Mouse (Mus musculus): ENCODE data around the gene Llgl2.

Llgl2 gene

DNA sequence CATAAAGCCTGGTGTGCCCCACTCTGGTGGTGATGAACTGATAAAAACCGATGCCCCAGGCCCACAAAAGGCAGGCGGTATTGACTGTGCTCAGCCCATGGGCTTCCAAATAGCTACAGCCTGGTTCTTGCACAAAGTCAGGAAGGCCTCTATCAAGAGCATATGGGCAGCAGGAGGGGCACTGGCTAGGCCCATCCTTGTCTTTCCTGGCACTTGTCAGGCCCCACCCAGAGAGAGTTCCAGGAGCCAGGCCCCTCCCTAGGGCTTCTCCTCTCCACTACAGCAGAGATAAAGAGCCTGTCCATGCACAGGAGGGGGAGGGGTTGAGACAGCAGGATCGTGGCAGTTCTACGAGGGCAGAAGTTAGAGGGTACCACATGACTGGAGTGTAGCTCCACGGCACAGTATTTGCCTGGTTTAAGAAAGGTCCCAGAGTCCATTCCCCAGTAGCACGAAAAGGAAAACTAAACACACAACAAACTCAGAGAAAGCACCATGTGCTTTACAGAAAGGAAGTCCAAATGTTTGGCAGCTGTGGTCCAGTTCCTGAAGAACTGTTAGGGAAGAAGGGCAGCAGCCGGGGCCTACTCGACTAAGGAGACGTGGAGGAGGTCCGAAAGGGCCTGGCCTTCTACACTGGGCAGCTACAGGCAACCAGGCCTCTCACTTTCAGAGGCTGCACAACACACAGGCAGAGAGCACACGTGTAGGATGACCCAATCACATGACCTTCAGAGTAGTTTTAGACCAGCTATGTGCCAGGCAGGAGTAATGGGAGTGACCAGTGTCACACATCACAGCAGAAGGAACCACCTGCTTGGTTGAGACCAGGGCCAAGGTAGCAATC is 79.8 kb downstream of the Llgl2 start:
- no peak for DNase-seq (ENCODE audit: low spot score)

DNA sequence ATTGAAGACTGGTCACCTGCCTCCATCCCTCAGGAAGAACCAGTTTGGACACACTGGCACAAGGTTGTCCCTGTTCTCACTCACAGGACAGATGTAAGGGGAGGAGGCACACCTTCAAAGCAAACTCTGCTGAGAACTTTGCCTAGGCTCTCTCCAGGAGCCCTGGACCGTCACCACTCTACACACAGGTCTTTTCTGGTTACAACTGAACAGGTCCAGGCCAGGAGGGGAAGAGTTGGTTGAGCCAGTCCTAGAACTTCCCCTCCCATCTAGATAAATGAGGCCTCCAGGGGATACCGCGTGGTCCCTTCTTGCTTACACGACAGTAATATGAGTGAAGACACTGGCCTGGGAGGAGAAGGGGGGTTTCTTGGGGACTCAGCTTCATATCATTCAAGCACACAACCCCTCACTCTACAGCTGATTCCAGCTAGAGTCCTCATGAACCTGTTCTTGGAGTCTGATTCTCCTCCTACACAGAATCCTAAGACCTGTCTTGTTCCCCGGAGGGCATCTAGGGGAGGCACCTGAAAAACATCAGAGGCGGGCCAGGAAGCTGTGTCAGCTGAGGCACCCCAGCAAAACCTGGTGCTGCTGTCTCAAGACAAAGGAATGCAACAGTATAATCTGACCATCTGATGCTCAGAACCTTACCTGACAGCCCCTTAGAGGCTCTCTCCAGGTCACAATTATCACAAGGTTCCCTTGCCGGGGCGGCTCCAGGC is 80.5 kb downstream of the Llgl2 start:
- no peak for DNase-seq (ENCODE audit: low spot score)

Data from MN1 (cell line).